Mouse (Mus musculus) kidney, adult 9 months (tissue): ENCODE measurements at regions not wholly inside any gene's neighbourhood (a gene's known extent, or its start where the extent isn't known, plus 50 kb on each side); places are given as distances from the start of the nearest gene placed in this dataset.

ENCODE experiments used
- DNase-seq: peaks from one replicate; pipeline ENCODE4 v3.0.0; 2022

GRCm38 (mm10) chr4:72688842-72689241 lies 163.6 kb downstream of the Aldoart1 start:
- no peak for DNase-seq

GRCm38 (mm10) chr4:72674006-72674405 lies 178.4 kb downstream of the Aldoart1 start:
- no peak for DNase-seq

DNA sequence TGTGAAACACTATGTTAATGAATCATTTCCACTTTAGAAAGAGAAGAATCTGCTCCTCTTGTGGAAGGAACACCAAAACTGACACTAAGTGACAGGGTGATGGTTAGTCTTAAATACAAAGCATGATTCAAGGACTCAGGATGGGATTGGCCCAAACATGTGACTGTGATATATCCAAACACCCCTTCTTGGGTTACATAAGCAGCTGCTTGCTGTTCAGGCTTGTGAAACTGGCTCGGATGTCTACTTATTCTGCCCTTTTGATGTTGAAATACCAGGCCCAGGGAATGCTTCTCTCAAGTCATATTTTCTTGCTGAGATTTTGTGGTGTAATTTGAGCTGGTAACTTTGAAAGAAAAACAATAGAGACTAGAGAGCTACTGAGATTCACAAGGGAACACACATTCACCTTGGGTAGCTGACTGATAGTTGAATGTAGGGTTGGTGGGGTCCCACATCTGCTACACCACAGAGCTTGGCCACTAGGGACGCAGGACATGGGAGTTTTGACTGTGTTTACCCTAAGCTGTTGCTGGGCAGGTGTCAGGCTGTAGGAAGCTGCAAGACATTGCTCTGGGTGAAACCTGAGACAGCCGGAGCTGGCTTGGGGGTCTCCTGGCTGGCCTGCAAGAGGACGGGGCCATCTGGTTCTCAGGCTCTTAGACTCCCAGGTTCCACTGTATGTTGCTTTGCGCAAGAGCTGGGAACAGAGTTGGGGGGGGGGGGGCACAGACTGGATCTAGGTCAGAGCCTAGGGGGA lies 180.6 kb downstream of the Aldoart1 start:
- no peak for DNase-seq

DNA sequence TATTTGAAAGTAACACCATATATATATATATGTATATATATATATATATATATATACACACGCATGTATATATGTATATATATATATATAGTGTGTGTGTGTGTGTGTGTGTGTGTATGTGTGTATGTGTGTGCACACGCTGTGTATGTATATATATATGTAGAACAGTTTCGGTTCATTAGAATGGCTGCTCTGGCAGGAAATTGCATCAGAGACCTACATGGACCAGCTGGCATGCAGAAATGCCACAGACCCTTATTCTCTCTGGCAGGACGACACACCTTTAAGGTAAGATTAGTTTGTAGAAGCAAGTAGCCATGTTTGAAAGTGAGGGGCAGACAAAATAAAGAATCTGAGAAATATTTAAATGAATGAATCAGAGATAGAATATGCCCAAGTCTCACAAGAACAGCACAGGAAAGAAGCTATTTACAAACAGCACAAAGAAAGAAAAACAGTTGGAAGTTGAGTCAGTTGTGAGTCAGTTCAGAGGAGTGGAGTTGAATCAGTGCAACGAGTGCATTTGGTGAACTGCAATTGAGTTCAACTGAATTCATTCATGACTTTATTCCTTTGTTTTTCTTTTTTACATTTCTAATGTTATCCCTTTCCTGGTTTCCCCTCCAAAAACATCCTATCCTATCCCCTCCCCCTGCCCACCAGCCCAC lies 182.5 kb downstream of the Aldoart1 start:
- no peak for DNase-seq

DNA sequence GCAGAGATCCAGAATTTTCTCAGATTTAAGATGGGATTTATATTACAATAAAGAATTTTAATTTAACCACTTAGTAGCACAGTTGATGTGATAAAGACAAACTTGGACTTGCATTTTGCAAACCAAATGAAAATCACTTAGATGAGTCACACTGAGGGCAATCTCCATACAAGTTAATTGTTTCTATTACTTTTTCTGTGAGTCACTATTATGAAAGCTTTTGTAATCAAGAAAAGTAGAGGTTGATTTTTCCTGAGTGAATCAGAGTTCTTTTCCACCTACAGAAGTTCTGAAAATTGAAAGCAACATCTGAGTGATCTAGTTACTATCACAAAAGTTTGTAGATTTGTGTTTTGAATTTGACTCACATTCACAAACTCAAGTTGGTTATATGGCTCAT lies 188.1 kb downstream of the Aldoart1 start:
- DNase-seq, result no peak

GRCm38 (mm10) chr4:72662477-72662876 lies 190.0 kb downstream of the Aldoart1 start:
- DNase-seq, result no peak

- DNase-seq, result no peak
Measured at GRCm38 (mm10) chr4:72656206-72656605, 196.2 kb downstream of the Aldoart1 start.

GRCm38 (mm10) chr4:72647130-72647529 lies 205.3 kb downstream of the Aldoart1 start:
- DNase-seq, result no peak

GRCm38 (mm10) chr4:72629416-72629815 lies 223.0 kb downstream of the Aldoart1 start:
- DNase-seq, result no peak

DNA sequence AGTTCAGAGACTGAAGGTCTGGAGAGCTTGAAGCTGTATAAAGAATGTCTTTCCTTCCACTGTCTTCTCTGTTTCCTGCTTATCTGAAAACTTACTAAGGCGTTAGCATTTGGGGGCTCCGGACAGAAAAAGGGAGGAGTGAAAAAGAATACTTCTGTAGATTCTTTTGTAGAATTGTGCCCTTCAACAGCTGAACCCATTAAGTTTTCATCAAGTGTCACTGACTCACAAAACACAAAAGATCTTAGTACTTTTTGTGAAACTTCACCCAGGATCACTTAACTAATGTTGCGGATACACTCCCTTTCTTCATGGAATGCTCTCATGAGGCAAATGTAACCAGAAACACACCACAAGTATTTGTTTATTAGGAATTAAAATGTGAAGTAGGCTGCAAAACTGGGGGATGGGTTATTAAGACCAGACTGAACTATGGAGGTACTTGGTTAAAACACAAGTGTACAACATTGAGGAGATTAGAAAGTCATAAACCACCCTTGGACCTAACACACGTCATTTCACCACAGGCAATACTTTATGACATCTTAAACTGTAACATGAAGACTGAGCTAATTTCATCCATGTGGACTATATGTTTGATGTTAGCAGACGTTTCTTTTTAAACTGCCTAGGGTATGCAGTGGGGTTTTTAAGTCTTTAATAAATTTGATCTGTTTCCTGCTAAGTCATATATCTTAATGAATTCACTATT lies 225.1 kb downstream of the Aldoart1 start:
- DNase-seq, result no peak

DNA sequence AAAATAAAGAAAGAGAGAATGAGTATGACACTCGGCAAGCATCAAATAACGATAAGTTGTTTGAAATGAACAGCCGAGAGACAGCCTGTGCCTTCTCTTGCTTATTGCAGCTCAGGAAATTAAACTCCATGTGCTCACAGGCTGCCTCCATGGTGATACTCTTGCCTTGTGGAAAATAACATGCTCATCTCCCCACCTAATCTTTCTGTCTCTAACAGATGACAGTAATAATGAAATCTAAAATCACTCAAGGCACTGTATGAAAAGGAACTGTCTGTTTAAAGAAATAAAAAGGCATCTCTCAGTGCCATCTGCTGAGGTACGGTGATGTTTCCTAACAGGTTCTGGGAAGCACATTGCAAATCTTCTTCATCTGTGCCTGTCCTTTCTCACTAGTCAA lies 247.3 kb downstream of the Aldoart1 start:
- DNase-seq, result no peak

- no peak for DNase-seq
Measured at GRCm38 (mm10) chr4:72595494-72595893, 256.9 kb downstream of the Aldoart1 start.

DNA sequence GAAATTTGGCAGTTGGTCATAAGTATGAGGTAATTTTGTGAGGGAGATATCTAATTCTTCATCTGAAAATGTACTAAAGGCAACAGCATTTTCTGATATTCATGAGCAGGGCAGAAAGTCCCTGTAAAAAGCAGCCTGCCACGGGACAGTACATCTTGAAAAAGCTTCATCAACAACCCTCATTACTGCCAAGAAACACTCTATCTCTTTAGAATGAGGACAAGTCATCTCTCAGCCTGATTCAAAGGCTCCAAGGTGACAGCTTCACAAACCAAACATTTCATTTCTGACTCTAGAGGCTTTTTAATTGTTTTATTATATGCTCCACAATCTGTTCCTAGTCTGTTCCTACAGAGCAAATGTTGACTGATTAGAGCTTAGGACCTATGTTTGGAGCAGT lies 260.3 kb downstream of the Aldoart1 start:
- no peak for DNase-seq

GRCm38 (mm10) chr4:72574946-72575345 lies 277.5 kb downstream of the Aldoart1 start:
- DNase-seq, result no peak

DNA sequence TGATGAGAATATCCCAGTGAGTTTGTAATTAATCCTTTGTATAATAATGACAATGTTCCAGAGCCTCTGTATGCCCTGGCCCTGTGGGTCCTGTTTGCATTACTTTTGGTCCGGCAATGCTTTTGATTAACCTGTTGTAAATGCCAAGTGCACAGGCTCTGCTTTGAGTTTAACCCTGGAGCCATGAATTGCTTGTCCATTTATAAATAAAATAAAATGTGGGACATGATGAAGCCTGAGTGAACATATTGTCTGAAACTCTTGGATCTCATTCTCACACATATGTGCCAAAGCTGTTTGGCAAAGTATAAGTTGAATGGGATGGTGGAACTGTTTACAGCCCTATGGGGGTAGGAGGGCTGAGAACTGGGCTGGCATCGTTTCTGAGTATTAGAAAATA lies 280.5 kb downstream of the Aldoart1 start:
- DNase-seq, result no peak

- DNase-seq, result no peak
Measured at GRCm38 (mm10) chr4:72565186-72565585, 287.2 kb downstream of the Aldoart1 start.

- DNase-seq, result no peak
Measured at GRCm38 (mm10) chr4:72562909-72563676, 289.3 kb downstream of the Aldoart1 start.

GRCm38 (mm10) chr4:72554276-72554675 lies 298.2 kb downstream of the Aldoart1 start:
- DNase-seq, result no peak

GRCm38 (mm10) chr4:72534563-72534962 lies 317.9 kb downstream of the Aldoart1 start:
- peak; percentile 1 for DNase-seq

- no peak for DNase-seq
Measured at GRCm38 (mm10) chr4:72524630-72525029, 323.9 kb upstream of the Tle1 start.

GRCm38 (mm10) chr4:72524100-72524499 lies 323.4 kb upstream of the Tle1 start:
- no peak for DNase-seq

GRCm38 (mm10) chr4:72511220-72511619 lies 310.5 kb upstream of the Tle1 start:
- no peak for DNase-seq

GRCm38 (mm10) chr4:72481748-72482147 lies 281.0 kb upstream of the Tle1 start:
- DNase-seq, result no peak
